Comparison of ENCODE assay signal across 8 mouse cellular contexts in the genomic region with DNA sequence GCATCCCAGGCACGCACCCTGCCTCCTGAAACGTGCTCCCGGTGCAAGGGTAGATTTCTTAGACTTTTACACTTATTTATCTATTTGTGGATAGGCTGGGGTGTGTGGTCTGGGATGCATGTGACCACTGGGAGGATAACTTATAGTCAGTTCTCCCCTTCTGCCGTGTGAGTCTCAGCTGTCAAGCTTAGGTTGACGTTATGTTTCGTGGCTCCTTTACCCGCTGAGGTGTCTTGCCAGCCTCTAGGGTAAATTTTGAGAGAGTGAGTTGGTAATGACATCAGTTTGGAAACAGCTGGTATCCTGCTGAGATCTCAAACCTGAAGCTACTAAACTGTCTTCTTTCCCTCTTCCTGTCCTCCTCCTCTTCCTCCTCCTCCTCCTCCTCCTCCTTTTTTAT. TPM values are rescaled to one million over a fixed set of nuclear protein-coding genes. Genes with fewer than 3 reads are reported as not detected.
DNase-seq lines count a peak whose midpoint lies in the region; ATAC-seq and TF ChIP-seq lines count a peak whose summit lies in the region.

No protein-coding gene starts in this region.

- H3K27ac ChIP-seq in layer of hippocampus, adult 2 months: peak overlapping the region; percentile 55; the same call in 1 of the 2 replicates
- peak overlapping the region; percentile 68 for H3K27ac ChIP-seq in brown adipose tissue, adult 24 weeks (replicated peaks; ENCODE audit: low read depth, low read length)
- no peak overlapping the region for H3K27ac ChIP-seq in midbrain, postnatal 0 days (ENCODE audit: low read depth, low read length)

- H3K9me3 ChIP-seq in midbrain, postnatal 0 days (ENCODE audit: low read length): no peaks in the 10 kb centered on the region

- WGBS in midbrain, postnatal 0 days: 27% methylated on average over 7 of the region's 7 CpGs

- peak overlapping the region; percentile 33; the same call in 1 of the 2 replicates for H3K4me3 ChIP-seq in layer of hippocampus, adult 2 months
- peak overlapping the region; percentile 58 for H3K4me3 ChIP-seq in brown adipose tissue, adult 24 weeks (ENCODE audit: insufficient read depth, low read depth, low read length)
- peak overlapping the region; percentile 32 for H3K4me3 ChIP-seq in midbrain, postnatal 0 days (ENCODE audit: low read depth, low read length)

- no peak for DNase-seq in layer of hippocampus, adult 2 months (ENCODE audit: low spot score in 2 of 2)
- DNase-seq in layer of hippocampus, adult 9-11 months: no peak
- peak; percentile 86 for DNase-seq in induced T-regulatory cell, adult 2 months (ENCODE audit: low read depth)
- DNase-seq in midbrain, postnatal 0 days (ENCODE audit: low spot score): peak; percentile 2
- DNase-seq in layer of hippocampus, postnatal 10 days (ENCODE audit: low spot score in 2 of 2): no peak
- DNase-seq in right cerebral cortex, adult 18-20 months: no peak
- no peak for DNase-seq in kidney, adult 9 months

- no peak for ATAC-seq in midbrain, postnatal 0 days (ENCODE audit: low FRiP score)

- H3K4me2 ChIP-seq in midbrain, postnatal 0 days (ENCODE audit: low read depth, low read length, poor library complexity, severe bottlenecking): peak overlapping the region; percentile 41

- H3K36me3 ChIP-seq in midbrain, postnatal 0 days (ENCODE audit: insufficient read depth, low read length): no peaks in the 10 kb centered on the region

- no peak overlapping the region for H3K9ac ChIP-seq in midbrain, postnatal 0 days (replicated peaks; ENCODE audit: low read length, poor library complexity, severe bottlenecking)

- no peak for TF ChIP-seq CTCF in layer of hippocampus, adult 2 months (conservative IDR thresholded peaks at IDR 0.05)
- TF ChIP-seq CTCF in midbrain, postnatal 0 days (IDR thresholded peaks at IDR 0.05): no peak

- peaks cover 17% of the 10 kb centered on the region for H3K4me1 ChIP-seq in brown adipose tissue, adult 24 weeks (ENCODE audit: control insufficient read depth, insufficient read depth, insufficient read length, low read length)
- H3K4me1 ChIP-seq in midbrain, postnatal 0 days (ENCODE audit: insufficient read depth, low read length): peaks cover 4% of the 10 kb centered on the region; the same call in 1 of the 2 replicates

- no peaks in the 10 kb centered on the region for H3K27me3 ChIP-seq in midbrain, postnatal 0 days (ENCODE audit: insufficient read depth, low read length)

RNA-seq across cellular contexts. Expression of a gene that starts 3.6 kb away (rescaled TPM):
- under 1 TPM; 0.20 to 0.37 TPM for total RNA-seq in layer of hippocampus, adult 2 months (2021)
- polyA plus RNA-seq in brown adipose tissue, adult 24 weeks (2012; ENCODE audit: insufficient read depth, insufficient read length, missing spikeins): not detected in 2 replicates
- not detected in 2 replicates for total RNA-seq in midbrain, postnatal 0 days (2014; rRNA removed)
- 0.10 TPM in 1 of 2 replicates, not detected in the other for polyA plus RNA-seq in midbrain, postnatal 0 days (2015; fragmentation: Nextera tagmentation; extraction: Ambion mirVana)
- under 1 TPM in 1 of 2 experiments, not detected in 1; 0.85 TPM for total RNA-seq in layer of hippocampus, postnatal 10 days (2021)

RNA-seq across cellular contexts. Expression of a gene that starts 17.4 kb away (rescaled TPM):
- 100 to 1,000 TPM; 113 to 125 TPM for total RNA-seq in layer of hippocampus, adult 2 months (2021)
- 30.8 and 31.2 TPM in 2 replicates for polyA plus RNA-seq in brown adipose tissue, adult 24 weeks (2012; ENCODE audit: insufficient read depth, insufficient read length, missing spikeins)
- total RNA-seq in midbrain, postnatal 0 days (2014; rRNA removed): 28.9 and 37.0 TPM in 2 replicates
- polyA plus RNA-seq in midbrain, postnatal 0 days (2015; fragmentation: Nextera tagmentation; extraction: Ambion mirVana): 43.4 and 51.0 TPM in 2 replicates
- 10 to 100 TPM; 84.3 to 95.6 TPM for total RNA-seq in layer of hippocampus, postnatal 10 days (2021)

RNA-seq across cellular contexts. Expression of a gene that starts 18.9 kb away (rescaled TPM):
- total RNA-seq in layer of hippocampus, adult 2 months (2021): 100 to 1,000 TPM; 316 to 335 TPM
- 293 and 410 TPM in 2 replicates for polyA plus RNA-seq in brown adipose tissue, adult 24 weeks (2012; ENCODE audit: insufficient read depth, insufficient read length, missing spikeins)
- 187 and 203 TPM in 2 replicates for total RNA-seq in midbrain, postnatal 0 days (2014; rRNA removed)
- 332 and 342 TPM in 2 replicates for polyA plus RNA-seq in midbrain, postnatal 0 days (2015; fragmentation: Nextera tagmentation; extraction: Ambion mirVana)
- 100 to 1,000 TPM; 234 to 244 TPM for total RNA-seq in layer of hippocampus, postnatal 10 days (2021)

RNA-seq across cellular contexts. Expression of a gene that starts 19.0 kb away (rescaled TPM):
- 10 to 100 TPM; 61.9 to 70.7 TPM for total RNA-seq in layer of hippocampus, adult 2 months (2021)
- polyA plus RNA-seq in brown adipose tissue, adult 24 weeks (2012; ENCODE audit: insufficient read depth, insufficient read length, missing spikeins): 23.8 and 27.1 TPM in 2 replicates
- 73.2 and 98.8 TPM in 2 replicates for total RNA-seq in midbrain, postnatal 0 days (2014; rRNA removed)
- polyA plus RNA-seq in midbrain, postnatal 0 days (2015; fragmentation: Nextera tagmentation; extraction: Ambion mirVana): 74.1 and 85.2 TPM in 2 replicates
- 10 to 100 TPM; 55.7 to 57.5 TPM for total RNA-seq in layer of hippocampus, postnatal 10 days (2021)

RNA-seq across cellular contexts. Expression of a gene that starts 39.0 kb away (rescaled TPM):
- 10 to 100 TPM; 81.0 to 86.2 TPM for total RNA-seq in layer of hippocampus, adult 2 months (2021)
- 133 and 162 TPM in 2 replicates for polyA plus RNA-seq in brown adipose tissue, adult 24 weeks (2012; ENCODE audit: insufficient read depth, insufficient read length, missing spikeins)
- total RNA-seq in midbrain, postnatal 0 days (2014; rRNA removed): 72.9 and 79.6 TPM in 2 replicates
- polyA plus RNA-seq in midbrain, postnatal 0 days (2015; fragmentation: Nextera tagmentation; extraction: Ambion mirVana): 310 and 313 TPM in 2 replicates
- total RNA-seq in layer of hippocampus, postnatal 10 days (2021): 100 to 1,000 TPM; 110 to 114 TPM

Comparison
In these comparisons a context has a peak if more than half of its experiments do, and no peak if none do; other contexts are left out.
1. DNase-seq: peak in induced T-regulatory cell, adult 2 months (single experiment) and midbrain, postnatal 0 days (single experiment); none in layer of hippocampus, adult 2 months (0 of 2), layer of hippocampus, adult 9-11 months (single experiment), layer of hippocampus, postnatal 10 days (0 of 2), right cerebral cortex, adult 18-20 months (single experiment) and kidney, adult 9 months (single experiment).
2. Peak in every context shown above with its lines, with median percentiles within 50 percentile points of each other: H3K4me3 ChIP-seq.